16 mouse cellular contexts compared by ENCODE assay signal in genomic region chr3:136899744-136900143, GRCm38 (mm10).
"Had no signal": no experiment of that assay in that cellular context is flagged by ENCODE, and none has a peak within 500 bp of the region (broad histone marks: within the 10 kb centered on the region; RNA-seq: fewer than 3 reads in every experiment).

No protein-coding gene starts in this region.

- H3K4me3 ChIP-seq: limb, embryonic 12.5 days; liver, embryonic 13.5 days; lung, embryonic 15.5 days; midbrain, embryonic 13.5 days; myocyte; neural tube, embryonic 15.5 days had no signal

- H3K9me3 ChIP-seq: limb, embryonic 12.5 days; liver, embryonic 13.5 days; lung, embryonic 15.5 days; midbrain, embryonic 13.5 days; neural tube, embryonic 15.5 days had no signal

- DNase-seq: kidney, adult 18-20 months; kidney, postnatal 10 days; kidney, postnatal 4 days; liver; liver, embryonic 13.5 days; liver, postnatal 0 days; lung, postnatal 14 days; right cerebral cortex, postnatal 4 days; spleen, adult 18-20 months; thymus, adult 2 months; thymus, postnatal 25 days had no signal

- H3K27me3 ChIP-seq: limb, embryonic 12.5 days; liver, embryonic 13.5 days; lung, embryonic 15.5 days; midbrain, embryonic 13.5 days; neural tube, embryonic 15.5 days had no signal

- ATAC-seq: liver, postnatal 0 days; midbrain, embryonic 13.5 days had no signal

- H3K4me1 ChIP-seq: limb, embryonic 12.5 days; liver, embryonic 13.5 days; lung, embryonic 15.5 days; midbrain, embryonic 13.5 days had no signal

- H3K4me2 ChIP-seq: limb, embryonic 12.5 days; liver, embryonic 13.5 days; lung, embryonic 15.5 days; midbrain, embryonic 13.5 days; neural tube, embryonic 15.5 days had no signal

- H3K9ac ChIP-seq: limb, embryonic 12.5 days; liver, embryonic 13.5 days; liver, postnatal 0 days; lung, embryonic 15.5 days; midbrain, embryonic 13.5 days; neural tube, embryonic 15.5 days had no signal

- H3K27ac ChIP-seq: limb, embryonic 12.5 days; liver, embryonic 13.5 days; lung, embryonic 15.5 days; midbrain, embryonic 13.5 days; neural tube, embryonic 15.5 days had no signal
